Mouse (Mus musculus) liver, postnatal 0 days (tissue): ENCODE results near the gene Rapsn. TPM values are rescaled to one million over a fixed set of nuclear protein-coding genes. Genes with fewer than 3 reads are reported as not detected.

Source experiments
- ATAC-seq: fragments of 200-750 bp; cut with Nextera tagmentation; 2 replicates; pipeline ENCODE4 v1.8.0; 2017; ENCODE audit warnings: mild to moderate bottlenecking, moderate library complexity
- DNase-seq: peaks from one replicate; pipeline ENCODE4 v3.0.0-alpha.2; 2016
- H3K27ac ChIP-seq: fragments of 300-500 bp; sonication (generic); 2 replicates; pipeline ENCODE4 v1.5.1; 2014; ENCODE audit warnings: antibody characterized with exemption, moderate library complexity, mild to moderate bottlenecking, low read depth
- H3K27me3 ChIP-seq: fragments of 300-500 bp; sonication (generic); 2 replicates; pipeline ENCODE4 v1.6.1; 2014; ENCODE audit warnings: low read length, control low read depth, mixed read lengths; ENCODE audit not compliant: insufficient read depth
- H3K36me3 ChIP-seq: fragments of 300-500 bp; sonication (generic); replicated peaks from 2 replicates; pipeline ENCODE4 v1.6.1; 2014; ENCODE audit warnings: mild to moderate bottlenecking, control low read depth, low read length, moderate library complexity, mixed read lengths; ENCODE audit not compliant: insufficient read depth
- H3K4me1 ChIP-seq: fragments of 300-500 bp; sonication (generic); 2 replicates; pipeline ENCODE4 v1.6.1; 2014; ENCODE audit warnings: antibody characterized with exemption, mild to moderate bottlenecking, control low read depth; ENCODE audit not compliant: insufficient read depth
- H3K4me2 ChIP-seq: fragments of 300-500 bp; sonication (generic); 2 replicates; pipeline ENCODE4 v1.6.1; 2014; ENCODE audit warnings: low read depth, mild to moderate bottlenecking, low read length, moderate library complexity, mixed read lengths
- H3K4me3 ChIP-seq: fragments of 300-500 bp; sonication (generic); 2 replicates; pipeline ENCODE4 v1.5.1; 2014; ENCODE audit warnings: low read depth, low read length
- H3K9ac ChIP-seq: fragments of 300-500 bp; sonication (generic); replicated peaks from 2 replicates; pipeline ENCODE4 v1.6.1; 2014; ENCODE audit warnings: mild to moderate bottlenecking, moderate library complexity
- H3K9me3 ChIP-seq: fragments of 300-500 bp; sonication (generic); 2 replicates; pipeline ENCODE4 v1.6.1; 2016; ENCODE audit warnings: mild to moderate bottlenecking, control low read depth, low read length, mixed read lengths
- CTCF ChIP-seq: sonication (generic); IDR thresholded peaks from 2 replicates; pipeline ENCODE4 v1.5.1; 2016; ENCODE audit warnings: antibody characterized with exemption, low read depth
- EP300 ChIP-seq: IDR thresholded peaks from 2 replicates; pipeline ENCODE4 v1.6.1; 2016; ENCODE audit warnings: antibody characterized with exemption, low read depth, mild to moderate bottlenecking
- WGBS: fragments of 180-500 bp; shearing (Covaris S2); extraction: QIAGEN DNeasy Blood & Tissue Kit; methylation state at CpG from one replicate; pipeline ENCODE4 v1.1.7; 2014; ENCODE audit not compliant: insufficient replicate concordance; 5-methylcytosine and 5-hydroxymethylcytosine counted together
- polyA plus RNA-seq: library from polyadenylated mRNA; unstranded; fragments of >200 nt; fragmentation: Nextera tagmentation; extraction: Ambion mirVana; gene quantifications from 2 replicates; pipeline ENCODE4 v1.2.1, GENCODE M21; 2015

Rapsn gene
- polyA plus RNA-seq, 1 experiment from 2014 or later: 1.8 TPM

GRCm38 (mm10) chr2:91086392-91087237, 51.2 kb downstream of the Rapsn start:
- ATAC-seq (no peak), DNase-seq (no peak)
- H3K9ac ChIP-seq: no peak overlapping the region
- H3K27me3 ChIP-seq: no peaks in the 10 kb centered on the region
- no peak for TF ChIP-seq CTCF
- TF ChIP-seq EP300: no peak
- H3K4me2 ChIP-seq: peak overlapping the region; percentile 26; the same call in 1 of the 2 replicates
- H3K4me1 ChIP-seq: peaks cover 20% of the 10 kb centered on the region
- H3K9me3 ChIP-seq: no peaks in the 10 kb centered on the region
- H3K4me3 ChIP-seq: no peak overlapping the region
- peak overlapping the region; percentile 88 for H3K27ac ChIP-seq
- 71% methylated on average over 9 of the region's 9 CpGs for WGBS
- H3K36me3 ChIP-seq: 0 out of 2 replicates have a peak, but pooled peaks cover 2% of the 10 kb centered on the region

GRCm38 (mm10) chr2:91087453-91087852, 52.0 kb downstream of the Rapsn start:
- peak overlapping the region; percentile 26; the same call in 1 of the 2 replicates for H3K4me2 ChIP-seq
- 53% methylated on average over 9 of the region's 9 CpGs for WGBS
- H3K36me3 ChIP-seq: 0 out of 2 replicates have a peak, but pooled peaks cover 2% of the 10 kb centered on the region
- peak overlapping the region; percentile 16; the same call in 1 of the 2 replicates for H3K9ac ChIP-seq
- peak; percentile 28 for DNase-seq
- peaks cover 21% of the 10 kb centered on the region for H3K4me1 ChIP-seq
- TF ChIP-seq CTCF (no peak), EP300 (no peak)
- no peak overlapping the region for H3K4me3 ChIP-seq
- no peaks in the 10 kb centered on the region for H3K9me3 ChIP-seq
- ATAC-seq: no peak
- H3K27me3 ChIP-seq: no peaks in the 10 kb centered on the region
- peak overlapping the region; percentile 88 for H3K27ac ChIP-seq

GRCm38 (mm10) chr2:91088987-91089386, 53.6 kb downstream of the Rapsn start:
- H3K27ac ChIP-seq: peak overlapping the region; percentile 88

GRCm38 (mm10) chr2:91090208-91090607, 54.8 kb downstream of the Rapsn start:
- peaks cover 14% of the 10 kb centered on the region; the same call in 1 of the 2 replicates for H3K4me1 ChIP-seq
- no peak overlapping the region for H3K9ac ChIP-seq
- no peak overlapping the region for H3K4me3 ChIP-seq
- WGBS: 71% methylated on average over 6 of the region's 6 CpGs
- ATAC-seq (no peak), DNase-seq (no peak)
- 0 out of 2 replicates have a peak, but pooled peaks cover 2% of the 10 kb centered on the region for H3K36me3 ChIP-seq
- H3K4me2 ChIP-seq: no peak overlapping the region
- no peak overlapping the region for H3K27ac ChIP-seq
- no peaks in the 10 kb centered on the region for H3K27me3 ChIP-seq
- no peak for TF ChIP-seq EP300
- no peak for TF ChIP-seq CTCF
- H3K9me3 ChIP-seq: no peaks in the 10 kb centered on the region

More at GRCm38 (mm10) chr2:91088987-91089386, 53.6 kb downstream of the Rapsn start:
- Histone ChIP-seq H3K4me1 (peaks cover 14% of the 10 kb centered on the region; the same call in 1 of the 2 replicates), H3K9ac (no peak overlapping the region), H3K4me3 (no peak overlapping the region), H3K4me2 (peak overlapping the region; percentile 16), H3K27me3 (no peaks in the 10 kb centered on the region), H3K36me3 (0 out of 2 replicates have a peak, but pooled peaks cover 2% of the 10 kb centered on the region), H3K9me3 (no peaks in the 10 kb centered on the region)
- ATAC-seq: peak; percentile 12; the same call in 1 of the 2 replicates
- 46% methylated on average over 9 of the region's 9 CpGs for WGBS
- TF ChIP-seq CTCF (no peak), EP300 (no peak)
- no peak for DNase-seq

- ATAC-seq: no peak
- 72% methylated on average over 6 of the region's 6 CpGs for WGBS
These were observed 55.4 kb downstream of the Rapsn start for GRCm38 (mm10) chr2:91090827-91091226.

More at GRCm38 (mm10) chr2:91090827-91091226, 55.4 kb downstream of the Rapsn start:
- H3K9ac ChIP-seq: no peak overlapping the region
- TF ChIP-seq EP300 (no peak), CTCF (no peak)
- no peaks in the 10 kb centered on the region for H3K27me3 ChIP-seq
- H3K4me3 ChIP-seq: no peak overlapping the region
- 0 out of 2 replicates have a peak, but pooled peaks cover 2% of the 10 kb centered on the region for H3K36me3 ChIP-seq
- no peak for DNase-seq
- peaks cover 16% of the 10 kb centered on the region; the same call in 1 of the 2 replicates for H3K4me1 ChIP-seq
- no peak overlapping the region for H3K27ac ChIP-seq
- no peak overlapping the region for H3K4me2 ChIP-seq
- no peaks in the 10 kb centered on the region for H3K9me3 ChIP-seq

Other genes with a start within 250 kb of the Rapsn start
- 182 and 184 TPM in 2 replicates for gene Mtch2, start 188.5 kb upstream of the Rapsn start, polyA plus RNA-seq
- 2.9 and 3.1 TPM in 2 replicates for gene C1qtnf4, start 149.8 kb upstream of the Rapsn start, polyA plus RNA-seq
- gene Kbtbd4, start 130.9 kb upstream of the Rapsn start, polyA plus RNA-seq: 8.7 and 9.8 TPM in 2 replicates
- gene Ndufs3, start 130.8 kb upstream of the Rapsn start, polyA plus RNA-seq: 196 and 199 TPM in 2 replicates
- gene Celf1, start 95.2 kb upstream of the Rapsn start, polyA plus RNA-seq: 26.0 and 29.4 TPM in 2 replicates
- 109 and 112 TPM in 2 replicates for gene Psmc3, start 18.4 kb downstream of the Rapsn start, polyA plus RNA-seq
- gene Slc39a13, start 34.8 kb downstream of the Rapsn start, polyA plus RNA-seq: 7.2 TPM in 2 replicates
- 31.7 and 35.5 TPM in 2 replicates for gene Spi1, start 46.8 kb downstream of the Rapsn start, polyA plus RNA-seq
- gene Mybpc3, start 82.5 kb downstream of the Rapsn start, polyA plus RNA-seq: 0.04 TPM in 2 replicates
- 2.9 and 3.6 TPM in 2 replicates for gene Madd, start 148.2 kb downstream of the Rapsn start, polyA plus RNA-seq
- 30.0 and 31.0 TPM in 2 replicates for gene Nr1h3, start 167.2 kb downstream of the Rapsn start, polyA plus RNA-seq
- gene Acp2, start 167.3 kb downstream of the Rapsn start, polyA plus RNA-seq: 13.0 and 14.1 TPM in 2 replicates
- 4.0 and 4.2 TPM in 2 replicates for gene Ddb2, start 201.4 kb downstream of the Rapsn start, polyA plus RNA-seq
- gene Pacsin3, start 220.3 kb downstream of the Rapsn start, polyA plus RNA-seq: 27.8 and 28.5 TPM in 2 replicates
- gene Arfgap2, start 229.4 kb downstream of the Rapsn start, polyA plus RNA-seq: 64.2 and 65.1 TPM in 2 replicates